Mouse (Mus musculus): Measurements from ENCODE around the gene Rdh19. TPM values are rescaled to one million over a fixed set of nuclear protein-coding genes. Genes with fewer than 3 reads are reported as not detected.
A peak's percentile ranks its signal among the peaks of the same experiment; 100 is the strongest.
"Not testable (repeated sequence)": the region's sequence is repeated elsewhere in the genome, so short reads cannot be mapped to it uniquely, and the experiment has no call there.

Gene Rdh19
- not detected for total RNA-seq (2021)

GRCm38 (mm10) chr10:127849628-127850027 lies at the start of gene Rdh19:
Gene Rdh19 (plus strand): TSS chr10:127849928.
- intact Hi-C loops (cut with DNase I) = no loop called here
- no peak for DNase-seq (ENCODE audit: low spot score in 2 of 2)

- intact Hi-C loops (cut with DNase I) = no loop called here
- no peak for DNase-seq (ENCODE audit: low spot score in 2 of 2)
These were observed 48.8 kb upstream of the Rdh19 start, which contains the start of gene Rdh16 for GRCm38 (mm10) chr10:127800891-127801290. Gene Rdh16 (plus strand): TSS chr10:127801152.

GRCm38 (mm10) chr10:127801612-127802011 lies 48.1 kb upstream of the Rdh19 start:
- DNase-seq (ENCODE audit: low spot score in 2 of 2) = no peak
- intact Hi-C loops (cut with DNase I) = no loop called here

GRCm38 (mm10) chr10:127802236-127802635 lies 47.5 kb upstream of the Rdh19 start:
- intact Hi-C loops (cut with DNase I) = no loop called here
- no peak for DNase-seq (ENCODE audit: low spot score in 2 of 2)

- DNase-seq (ENCODE audit: low spot score in 2 of 2) = no peak
- intact Hi-C loops (cut with DNase I) = no loop called here
These were observed 45.3 kb upstream of the Rdh19 start for GRCm38 (mm10) chr10:127804416-127804815.

- no peak for DNase-seq (ENCODE audit: low spot score in 2 of 2)
- intact Hi-C loops (cut with DNase I) = no loop called here
These were observed 33.8 kb upstream of the Rdh19 start for GRCm38 (mm10) chr10:127815888-127816287.

- DNase-seq (ENCODE audit: low spot score in 2 of 2); intact Hi-C loops (cut with DNase I): not testable (repeated sequence)
These were observed 32.3 kb upstream of the Rdh19 start for GRCm38 (mm10) chr10:127817268-127817910.

GRCm38 (mm10) chr10:127821806-127822205 lies 27.9 kb upstream of the Rdh19 start:
- intact Hi-C loops (cut with DNase I); DNase-seq (ENCODE audit: low spot score in 2 of 2): not testable (repeated sequence)

- intact Hi-C loops (cut with DNase I) = no loop called here
- DNase-seq (ENCODE audit: low spot score in 2 of 2) = no peak
These were observed 24.3 kb upstream of the Rdh19 start for GRCm38 (mm10) chr10:127825386-127825785.

GRCm38 (mm10) chr10:127829121-127829520 lies 20.6 kb upstream of the Rdh19 start:
- DNase-seq (ENCODE audit: low spot score in 2 of 2) = no peak
- intact Hi-C loops (cut with DNase I) = no loop called here

- intact Hi-C loops (cut with DNase I) = not testable (repeated sequence)
These were observed 15.5 kb upstream of the Rdh19 start for GRCm38 (mm10) chr10:127834186-127834585.

GRCm38 (mm10) chr10:127835292-127835691 lies 14.4 kb upstream of the Rdh19 start:
- no peak for DNase-seq (ENCODE audit: low spot score in 2 of 2)
- intact Hi-C loops (cut with DNase I) = no loop called here

More at GRCm38 (mm10) chr10:127834186-127834585, 15.5 kb upstream of the Rdh19 start:
- not testable (repeated sequence) for DNase-seq (ENCODE audit: low spot score in 2 of 2)

GRCm38 (mm10) chr10:127837793-127838192 lies 11.9 kb upstream of the Rdh19 start:
- DNase-seq (ENCODE audit: low spot score in 2 of 2); intact Hi-C loops (cut with DNase I): not testable (repeated sequence)

GRCm38 (mm10) chr10:127838539-127838938 lies 11.2 kb upstream of the Rdh19 start:
- peak in 1 of 2 experiments; percentile 11 for DNase-seq (ENCODE audit: low spot score in 2 of 2)
- intact Hi-C loops (cut with DNase I) = no loop called here

- no peak for DNase-seq (ENCODE audit: low spot score in 2 of 2)
- intact Hi-C loops (cut with DNase I) = no loop called here
These were observed 9.0 kb upstream of the Rdh19 start for GRCm38 (mm10) chr10:127840776-127841175.

GRCm38 (mm10) chr10:127845945-127846344 lies 3.8 kb upstream of the Rdh19 start:
- intact Hi-C loops (cut with DNase I); DNase-seq (ENCODE audit: low spot score in 2 of 2): not testable (repeated sequence)

GRCm38 (mm10) chr10:127848089-127848488 lies 1.6 kb upstream of the Rdh19 start:
- DNase-seq (ENCODE audit: low spot score in 2 of 2) = no peak
- intact Hi-C loops (cut with DNase I) = no loop called here

GRCm38 (mm10) chr10:127856376-127856775 lies 6.6 kb downstream of the Rdh19 start:
- no peak for DNase-seq (ENCODE audit: low spot score in 2 of 2)
- intact Hi-C loops (cut with DNase I) = no loop called here

GRCm38 (mm10) chr10:127864931-127865330 lies 15.2 kb downstream of the Rdh19 start:
- intact Hi-C loops (cut with DNase I) = no loop called here
- no peak for DNase-seq (ENCODE audit: low spot score in 2 of 2)

- DNase-seq (ENCODE audit: low spot score in 2 of 2) = no peak
- intact Hi-C loops (cut with DNase I) = no loop called here
These were observed 16.5 kb downstream of the Rdh19 start, which contains the start of gene Rdh16f2 for GRCm38 (mm10) chr10:127866232-127866631. Gene Rdh16f2 (plus strand): TSS chr10:127866474.

GRCm38 (mm10) chr10:127872484-127872883 lies 22.8 kb downstream of the Rdh19 start:
- intact Hi-C loops (cut with DNase I) = loop anchor here (5.0 kb wide), 1 partner anchor 65 kb away; no protein-coding TSS in a partner anchor
- DNase-seq (ENCODE audit: low spot score in 2 of 2) = no peak
